Mouse (Mus musculus) B cell, adult (primary cell): ENCODE results near the gene Pik3r6. TPM values are rescaled to one million over a fixed set of nuclear protein-coding genes. Genes with fewer than 3 reads are reported as not detected.

Experiments used
- total RNA-seq: library from RNA; stranded (reverse); gene quantifications from 4 replicates; pipeline ENCODE4 v1.2.4, GENCODE M21; 2023; ENCODE audit not compliant: inconsistent age

Pik3r6 gene
- 0.36 to 0.54 TPM (median 0.42 TPM) in 3 of 4 replicates, not detected in the other for total RNA-seq

DNA sequence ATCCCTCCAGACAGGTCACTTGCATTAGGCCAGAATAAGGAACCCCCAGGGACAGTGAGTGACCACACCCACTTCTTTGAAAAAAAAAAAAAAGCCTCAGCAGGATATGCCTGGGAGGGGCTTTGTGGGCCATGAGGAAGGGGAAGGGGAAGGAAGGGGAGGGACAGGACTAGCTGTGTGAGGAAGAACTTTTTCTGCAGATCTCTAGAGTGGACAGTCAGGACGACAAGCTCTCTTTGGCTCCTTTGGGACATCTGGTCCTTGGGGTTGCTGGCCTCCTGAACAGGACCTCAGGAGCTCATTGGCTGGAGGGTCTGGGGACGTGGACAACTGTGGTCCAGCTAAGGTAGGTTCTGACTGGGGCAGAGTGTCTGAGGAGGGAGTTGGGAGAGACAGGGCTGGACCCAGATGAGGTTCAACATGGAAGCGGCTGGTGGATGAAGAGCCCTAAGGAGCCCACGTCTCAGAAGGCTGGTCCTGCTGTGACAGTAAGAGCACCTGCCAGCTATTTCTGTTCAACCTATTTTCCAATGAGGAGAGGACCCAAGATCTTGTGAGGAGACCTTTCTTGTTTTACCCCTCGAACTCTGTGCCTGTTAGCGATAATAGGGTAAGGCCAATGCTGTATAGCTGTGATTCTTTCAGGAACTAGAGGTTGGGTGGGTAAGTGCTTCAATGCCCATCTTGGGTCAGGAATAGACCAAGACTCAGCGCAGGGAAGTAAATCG, at the start of gene Pik3r6:
Gene Pik3r6 (plus strand): TSS at position 118 of the 728 bp plus-strand sequence.

GRCm38 (mm10) chr11:68555918-68556584, 53.2 kb downstream of the Pik3r6 start, which contains the start of gene Mfsd6l:
Mfsd6l (plus strand) TSS chr11:68556186.

DNA sequence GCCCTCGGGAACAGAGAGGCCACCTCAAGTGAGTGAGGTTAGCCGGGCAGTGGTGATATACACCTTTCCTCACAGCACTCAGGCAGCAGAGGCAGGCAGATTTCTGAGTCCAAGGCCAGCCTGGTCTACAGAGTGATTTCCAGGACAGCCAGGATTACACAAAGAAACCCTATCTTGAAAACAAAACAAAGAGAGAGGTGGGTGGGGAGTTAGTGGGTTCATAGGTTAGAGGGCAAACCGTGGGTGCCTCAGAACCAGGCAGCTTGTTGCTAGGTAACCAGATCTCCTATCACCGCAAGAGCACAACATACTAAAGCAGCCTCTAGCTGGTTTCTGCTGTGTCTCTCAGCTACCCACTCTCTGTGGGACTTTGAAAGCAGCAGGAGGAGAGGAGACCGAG, 83.9 kb downstream of the Pik3r6 start, which contains the start of gene Ccdc42:
Gene Ccdc42 (plus strand): TSS at position 301 of the 400 bp plus-strand sequence.

Other genes with a start within 250 kb of the Pik3r6 start
- gene Ntn1, start 102.2 kb upstream of the Pik3r6 start, total RNA-seq, result 0.10 to 0.21 TPM in 2 of 4 replicates, not detected in the others
- 29.7 to 34.0 TPM (median 31.5 TPM) in 4 replicates for gene Pik3r5, start 70.9 kb upstream of the Pik3r6 start, total RNA-seq
- gene Mfsd6l, start 53.2 kb downstream of the Pik3r6 start, total RNA-seq, result not detected in 4 replicates
- not detected in 4 replicates for gene Ccdc42, start 84.0 kb downstream of the Pik3r6 start, total RNA-seq
- 0.48 to 0.96 TPM (median 0.95 TPM) in 4 replicates for gene Myh10, start 188.5 kb downstream of the Pik3r6 start, total RNA-seq